Mouse (Mus musculus) liver, embryonic 16.5 days (tissue): ENCODE results near the gene Map3k21. TPM values are rescaled to one million over a fixed set of nuclear protein-coding genes. Genes with fewer than 3 reads are reported as not detected.
A peak's percentile ranks its signal among the peaks of the same experiment; 100 is the strongest.

Source experiments
- ATAC-seq: fragments of 200-750 bp; cut with Nextera tagmentation; 2 replicates; pipeline ENCODE4 v1.8.0; 2017; ENCODE audit warnings: low read depth, mild to moderate bottlenecking, moderate number of reproducible peaks, moderate library complexity
- H3K27ac ChIP-seq: fragments of 300-500 bp; sonication (generic); 2 replicates; pipeline ENCODE4 v1.5.1; 2014; ENCODE audit warnings: mild to moderate bottlenecking, low read length
- H3K27me3 ChIP-seq: fragments of 300-500 bp; sonication (generic); 2 replicates; pipeline ENCODE4 v1.6.1; 2014; ENCODE audit warnings: low read depth, low read length, mixed read lengths; ENCODE audit not compliant: control insufficient read depth, insufficient read depth
- H3K36me3 ChIP-seq: fragments of 300-500 bp; sonication (generic); 2 replicates; pipeline ENCODE4 v1.6.1; 2014; ENCODE audit warnings: mild to moderate bottlenecking; ENCODE audit not compliant: control insufficient read depth, insufficient read depth
- H3K4me1 ChIP-seq: fragments of 300-500 bp; sonication (generic); 2 replicates; pipeline ENCODE4 v1.6.1; 2014; ENCODE audit warnings: low read depth, low read length, mixed read lengths; ENCODE audit not compliant: control insufficient read depth
- H3K4me2 ChIP-seq: fragments of 300-500 bp; sonication (generic); 2 replicates; pipeline ENCODE4 v1.6.1; 2014; ENCODE audit warnings: low read depth, low read length, mixed read lengths
- H3K4me3 ChIP-seq: fragments of 300-500 bp; sonication (generic); 2 replicates; pipeline ENCODE4 v1.5.1; 2014; ENCODE audit warnings: low read depth, mild to moderate bottlenecking, low read length
- H3K9ac ChIP-seq: fragments of 300-500 bp; sonication (generic); 2 replicates; pipeline ENCODE4 v1.6.1; 2014; ENCODE audit warnings: low read depth, low read length
- H3K9me3 ChIP-seq: fragments of 300-500 bp; sonication (generic); replicated peaks from 2 replicates; pipeline ENCODE4 v1.6.1; 2016; ENCODE audit warnings: low read length; ENCODE audit not compliant: control insufficient read depth
- WGBS: fragments of 180-500 bp; shearing (Covaris S2); extraction: QIAGEN DNeasy Blood & Tissue Kit; methylation state at CpG from one replicate; pipeline ENCODE4 v1.1.7; 2014; ENCODE audit not compliant: insufficient replicate concordance; 5-methylcytosine and 5-hydroxymethylcytosine counted together
- polyA plus RNA-seq: library from polyadenylated mRNA; unstranded; fragments of >200 nt; fragmentation: Nextera tagmentation; extraction: Ambion mirVana; gene quantifications from 2 replicates; pipeline ENCODE4 v1.2.1, GENCODE M21; 2015

Map3k21 gene
- polyA plus RNA-seq, 1 experiment from 2014 or later, result 0.21 TPM

GRCm38 (mm10) chr8:125880447-125880846 is 29.8 kb upstream of the Map3k21 start:
- WGBS, result 68% methylated on average over 4 of the region's 4 CpGs
- no peak overlapping the region for H3K4me2 ChIP-seq
- no peak overlapping the region for H3K27ac ChIP-seq
- H3K9me3 ChIP-seq, result no peaks in the 10 kb centered on the region
- no peak overlapping the region for H3K4me3 ChIP-seq
- no peaks in the 10 kb centered on the region for H3K36me3 ChIP-seq
- no peak overlapping the region for H3K9ac ChIP-seq
- H3K4me1 ChIP-seq, result no peaks in the 10 kb centered on the region
- H3K27me3 ChIP-seq, result no peaks in the 10 kb centered on the region
- no peak for ATAC-seq

- Histone ChIP-seq H3K4me1 (no peaks in the 10 kb centered on the region), H3K27ac (no peak overlapping the region), H3K27me3 (no peaks in the 10 kb centered on the region), H3K4me2 (no peak overlapping the region), H3K9ac (no peak overlapping the region), H3K9me3 (no peaks in the 10 kb centered on the region), H3K36me3 (no peaks in the 10 kb centered on the region), H3K4me3 (no peak overlapping the region)
- ATAC-seq, result no peak
- WGBS, result 55% methylated on average over 9 of the region's 9 CpGs
Observed at GRCm38 (mm10) chr8:125887549-125887948, 22.7 kb upstream of the Map3k21 start.

GRCm38 (mm10) chr8:125889920-125890319 is 20.3 kb upstream of the Map3k21 start:
- Histone ChIP-seq H3K27me3 (no peaks in the 10 kb centered on the region), H3K4me1 (no peaks in the 10 kb centered on the region), H3K9ac (no peak overlapping the region), H3K4me2 (no peak overlapping the region), H3K9me3 (no peaks in the 10 kb centered on the region), H3K27ac (no peak overlapping the region), H3K4me3 (no peak overlapping the region), H3K36me3 (no peaks in the 10 kb centered on the region)
- 60% methylated on average over 3 of the region's 3 CpGs for WGBS
- no peak for ATAC-seq

GRCm38 (mm10) chr8:125897388-125897787 is 12.9 kb upstream of the Map3k21 start:
- Histone ChIP-seq H3K9ac (no peak overlapping the region), H3K27me3 (peaks cover 23% of the 10 kb centered on the region), H3K36me3 (no peaks in the 10 kb centered on the region), H3K27ac (no peak overlapping the region), H3K9me3 (no peaks in the 10 kb centered on the region), H3K4me1 (no peaks in the 10 kb centered on the region), H3K4me2 (no peak overlapping the region), H3K4me3 (no peak overlapping the region)
- ATAC-seq, result no peak
- 41% methylated on average over 11 of the region's 11 CpGs for WGBS

- Histone ChIP-seq H3K4me1 (no peaks in the 10 kb centered on the region), H3K9ac (no peak within 1 kb of the TSS), H3K9me3 (no peaks in the 10 kb centered on the region), H3K36me3 (no peaks in the 10 kb centered on the region), H3K4me3 (no peak within 1 kb of the TSS), H3K27ac (no peak within 1 kb of the TSS), H3K4me2 (no peak within 1 kb of the TSS), H3K27me3 (peaks cover 23% of the 10 kb centered on the region)
- 7% methylated on average over 44 of the region's 44 CpGs for WGBS
- ATAC-seq, result 0 out of 2 replicates have a peak, but pooled peaks have one; percentile 13
Observed at GRCm38 (mm10) chr8:125897868-125898788, 12.1 kb upstream of the Map3k21 start, which contains the start of gene Pcnx2. Gene Pcnx2, minus strand, starts transcription at chr8:125898317.

- no peak overlapping the region for H3K9ac ChIP-seq
Observed at GRCm38 (mm10) chr8:125898899-125899298, 11.4 kb upstream of the Map3k21 start.

GRCm38 (mm10) chr8:125901167-125901566 is 9.1 kb upstream of the Map3k21 start:
- Histone ChIP-seq H3K27ac (no peak overlapping the region), H3K9ac (no peak overlapping the region), H3K4me3 (no peak overlapping the region), H3K27me3 (peaks cover 23% of the 10 kb centered on the region), H3K9me3 (no peaks in the 10 kb centered on the region), H3K4me1 (no peaks in the 10 kb centered on the region), H3K4me2 (no peak overlapping the region), H3K36me3 (no peaks in the 10 kb centered on the region)
- WGBS, result 22% methylated on average over 2 of the region's 2 CpGs
- ATAC-seq, result no peak

More at GRCm38 (mm10) chr8:125898899-125899298, 11.4 kb upstream of the Map3k21 start:
- H3K27me3 ChIP-seq, result peaks cover 23% of the 10 kb centered on the region
- H3K9me3 ChIP-seq, result no peaks in the 10 kb centered on the region
- H3K4me1 ChIP-seq, result no peaks in the 10 kb centered on the region
- H3K4me2 ChIP-seq, result no peak overlapping the region
- H3K36me3 ChIP-seq, result no peaks in the 10 kb centered on the region
- ATAC-seq, result no peak
- H3K4me3 ChIP-seq, result no peak overlapping the region
- H3K27ac ChIP-seq, result no peak overlapping the region
- WGBS, result 0% methylated on average over 6 of the region's 6 CpGs

- no peak overlapping the region for H3K4me3 ChIP-seq
- no peak overlapping the region for H3K9ac ChIP-seq
- H3K36me3 ChIP-seq, result no peaks in the 10 kb centered on the region
- no peaks in the 10 kb centered on the region for H3K9me3 ChIP-seq
- WGBS, result 47% methylated on average over 3 of the region's 3 CpGs
- peaks cover 13% of the 10 kb centered on the region for H3K27me3 ChIP-seq
- no peak overlapping the region for H3K4me2 ChIP-seq
- ATAC-seq, result no peak
- no peaks in the 10 kb centered on the region for H3K4me1 ChIP-seq
- H3K27ac ChIP-seq, result no peak overlapping the region
Observed at GRCm38 (mm10) chr8:125902521-125902920, 7.7 kb upstream of the Map3k21 start.

GRCm38 (mm10) chr8:125905341-125905740 is 4.9 kb upstream of the Map3k21 start:
- Histone ChIP-seq H3K4me3 (no peak overlapping the region), H3K4me2 (no peak overlapping the region), H3K9ac (no peak overlapping the region), H3K36me3 (no peaks in the 10 kb centered on the region), H3K4me1 (no peaks in the 10 kb centered on the region), H3K27me3 (peaks cover 18% of the 10 kb centered on the region), H3K9me3 (no peaks in the 10 kb centered on the region), H3K27ac (no peak overlapping the region)
- no peak for ATAC-seq
- 59% methylated on average over 2 of the region's 2 CpGs for WGBS
